13 mouse cellular contexts compared by ENCODE assay signal in genomic region chr14:29403849-29404808, GRCm38 (mm10).
DNase-seq lines count a peak whose midpoint lies in the region; ATAC-seq lines count a peak whose summit lies in the region.
"Had no signal": no experiment of that assay in that cellular context is flagged by ENCODE, and none has a peak within 500 bp of the region (broad histone marks: within the 10 kb centered on the region; RNA-seq: fewer than 3 reads in every experiment).

No protein-coding gene starts in this region.

- H3K27me3 ChIP-seq in kidney, embryonic 14.5 days (ENCODE audit: control insufficient read depth, insufficient read depth, low read length): no peaks in the 10 kb centered on the region
- H3K27me3 ChIP-seq: liver, embryonic 12.5 days; neural tube, embryonic 13.5 days had no signal

- H3K9ac ChIP-seq in kidney, embryonic 14.5 days (ENCODE audit: low read depth, low read length): no peak overlapping the region
- H3K9ac ChIP-seq: liver, embryonic 12.5 days; neural tube, embryonic 13.5 days had no signal

- no peak for ATAC-seq in kidney, embryonic 14.5 days (ENCODE audit: low FRiP score, low TSS enrichment)
- ATAC-seq: liver, embryonic 12.5 days had no signal

- H3K36me3 ChIP-seq in kidney, embryonic 14.5 days (ENCODE audit: control insufficient read depth, insufficient read depth, low read length): no peaks in the 10 kb centered on the region
- H3K36me3 ChIP-seq: liver, embryonic 12.5 days; neural tube, embryonic 13.5 days had no signal

- WGBS in kidney, embryonic 14.5 days: 49% methylated on average over 8 of the region's 8 CpGs

- DNase-seq in gastrocnemius, postnatal 10 days: peak; percentile 10
- no peak for DNase-seq in gastrocnemius, adult 18-20 months (ENCODE audit: low spot score)
- DNase-seq in kidney, adult 9 months: peak; percentile 20
- peak; percentile 30 for DNase-seq in brain, adult 2 months (ENCODE audit: low read depth, low spot score)
- peak; percentile 6 to 18 for DNase-seq in kidney, postnatal 36 days
- no peak for DNase-seq in urinary bladder, postnatal 10 days (ENCODE audit: low spot score)
- DNase-seq in adrenal gland, postnatal 14 days: no peak
- DNase-seq: cerebellum, postnatal 36 days; gastrocnemius, postnatal 25 days; right cerebral cortex, postnatal 25 days had no signal

- no peaks in the 10 kb centered on the region for H3K9me3 ChIP-seq in kidney, embryonic 14.5 days (ENCODE audit: control insufficient read depth, low read length)
- H3K9me3 ChIP-seq: liver, embryonic 12.5 days; neural tube, embryonic 13.5 days had no signal

- no peak overlapping the region for H3K4me3 ChIP-seq in kidney, embryonic 14.5 days (ENCODE audit: low read length)
- H3K4me3 ChIP-seq: liver, embryonic 12.5 days; neural tube, embryonic 13.5 days had no signal

- no peak overlapping the region for H3K27ac ChIP-seq in kidney, embryonic 14.5 days (ENCODE audit: low read depth, low read length)
- H3K27ac ChIP-seq: liver, embryonic 12.5 days had no signal

- H3K4me2 ChIP-seq in kidney, embryonic 14.5 days (replicated peaks; ENCODE audit: low read depth, low read length): no peak overlapping the region
- H3K4me2 ChIP-seq: liver, embryonic 12.5 days; neural tube, embryonic 13.5 days had no signal

- H3K4me1 ChIP-seq in kidney, embryonic 14.5 days (ENCODE audit: control insufficient read depth, insufficient read depth, low read length): no peaks in the 10 kb centered on the region
- H3K4me1 ChIP-seq: liver, embryonic 12.5 days had no signal

Comparison
In these comparisons a context has a peak if more than half of its experiments do, and no peak if none do; other contexts are left out.
1. DNase-seq: peak in gastrocnemius, postnatal 10 days (single experiment), kidney, adult 9 months (single experiment), brain, adult 2 months (single experiment) and kidney, postnatal 36 days (2 of 2); none in gastrocnemius, adult 18-20 months (single experiment), urinary bladder, postnatal 10 days (single experiment) and adrenal gland, postnatal 14 days (single experiment).